Mouse (Mus musculus) CD8-positive naive resting alpha-beta T cell, adult 2 months (primary cell): Measurements from ENCODE around the gene Rundc3b.

Experiments
- DNase-seq, 2 experiments: peaks; one replicate each; pipeline ENCODE4 v3.0.0; 2022; ENCODE audit warnings: low read depth in 2 of 2, low spot score in 2 of 2

The Rundc3b gene

GRCm38 (mm10) chr5:8622596-8623231 is at the start of gene Rundc3b:
TSS of gene Rundc3b (minus strand) at chr5:8622952.
- DNase-seq, result peak; percentile 92 to 93

- peak; percentile 37 to 51 for DNase-seq
These were observed 46.9 kb upstream of the Rundc3b start for GRCm38 (mm10) chr5:8669606-8670005.

GRCm38 (mm10) chr5:8667758-8668474 is 45.2 kb upstream of the Rundc3b start:
- no peak for DNase-seq

- no peak for DNase-seq
These were observed 41.9 kb upstream of the Rundc3b start for GRCm38 (mm10) chr5:8664678-8665077.

- DNase-seq, result no peak
These were observed 38.0 kb upstream of the Rundc3b start for GRCm38 (mm10) chr5:8660738-8661151.

- DNase-seq, result peak; percentile 37 to 45
These were observed 37.4 kb upstream of the Rundc3b start, which contains the start of gene Abcb1a for GRCm38 (mm10) chr5:8659911-8660737. TSS of gene Abcb1a (plus strand) at chr5:8660077.

GRCm38 (mm10) chr5:8652085-8652484 is 29.3 kb upstream of the Rundc3b start:
- DNase-seq, result no peak

GRCm38 (mm10) chr5:8648774-8649173 is 26.0 kb upstream of the Rundc3b start:
- no peak for DNase-seq

GRCm38 (mm10) chr5:8648300-8648699 is 25.5 kb upstream of the Rundc3b start:
- no peak for DNase-seq

GRCm38 (mm10) chr5:8634489-8634975 is 11.8 kb upstream of the Rundc3b start:
- no peak for DNase-seq

GRCm38 (mm10) chr5:8632901-8633300 is 10.1 kb upstream of the Rundc3b start:
- no peak for DNase-seq

GRCm38 (mm10) chr5:8622071-8622595 is 619 bp downstream of the Rundc3b start:
- DNase-seq, result peak; percentile 48 to 62

- DNase-seq, result no peak
These were observed 51.6 kb downstream of the Rundc3b start for GRCm38 (mm10) chr5:8571118-8571517.

- DNase-seq, result no peak
These were observed 55.9 kb downstream of the Rundc3b start for GRCm38 (mm10) chr5:8566867-8567266.

- DNase-seq, result no peak
These were observed 78.2 kb downstream of the Rundc3b start for GRCm38 (mm10) chr5:8544512-8544911.

GRCm38 (mm10) chr5:8542631-8543207 is 80.0 kb downstream of the Rundc3b start:
- no peak for DNase-seq

- DNase-seq, result no peak
These were observed 81.3 kb downstream of the Rundc3b start for GRCm38 (mm10) chr5:8541120-8542117.

GRCm38 (mm10) chr5:8519006-8519405 is 103.7 kb downstream of the Rundc3b start:
- DNase-seq, result no peak

- no peak for DNase-seq
These were observed 131.0 kb downstream of the Rundc3b start for GRCm38 (mm10) chr5:8491778-8492177.
